Mouse (Mus musculus): ENCODE results near the gene Cggbp1. TPM values are rescaled to one million over a fixed set of nuclear protein-coding genes. Genes with fewer than 3 reads are reported as not detected.

Gene Cggbp1
- polyA plus RNA-seq (2014; fragmentation: Nextera tagmentation; extraction: Ambion mirVana), result 58.3 and 67.7 TPM in 2 replicates

DNA sequence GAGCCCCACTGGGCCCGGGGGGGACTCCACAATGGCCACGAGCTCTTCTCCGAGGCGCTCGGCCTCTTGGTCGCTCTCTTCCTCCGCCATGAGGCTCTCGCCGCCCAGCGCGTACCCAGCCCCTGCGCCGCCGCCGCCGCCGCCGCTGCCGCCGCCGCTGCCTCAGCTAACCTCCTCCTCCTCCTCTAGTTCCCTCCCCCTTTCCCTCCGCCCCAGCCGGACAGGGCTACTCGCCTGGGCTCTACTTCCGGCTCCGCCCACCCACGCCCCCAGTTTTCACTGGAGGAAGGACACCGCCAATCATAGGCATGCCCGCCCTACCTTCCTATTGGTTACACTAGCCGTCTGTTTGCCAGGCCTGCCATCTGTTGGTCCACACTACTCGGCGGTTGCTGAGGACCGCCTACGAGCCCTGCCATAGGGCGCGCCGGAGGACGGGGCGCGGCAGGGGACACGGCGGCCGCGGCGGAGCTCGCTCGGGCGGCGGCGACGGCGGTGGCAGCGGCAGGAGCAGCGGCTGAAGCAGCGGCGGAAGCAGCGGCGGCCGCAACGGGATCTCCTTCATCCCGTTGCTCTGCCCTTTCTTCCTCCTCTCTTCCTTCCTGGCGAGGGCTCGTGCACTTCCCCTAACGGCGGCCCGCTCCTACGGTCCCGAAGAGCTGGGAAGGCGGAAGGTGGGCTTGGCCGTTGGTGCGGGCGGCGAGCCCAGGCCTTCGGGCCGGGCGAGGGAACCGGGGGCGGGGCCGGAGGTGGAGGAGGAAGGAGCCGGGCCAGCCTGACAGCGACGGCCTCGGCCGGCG lies at the start of gene Cggbp1, which contains the start of gene Zfp654:
TSS of gene Cggbp1 (plus strand) at position 434 of the 800 bp plus-strand sequence.
TSS of gene Zfp654 (minus strand) at position 90 of the 800 bp plus-strand sequence.
- Histone ChIP-seq H3K36me3 (ENCODE audit: control insufficient read depth, insufficient read depth, low read length) (peaks cover 12% of the 10 kb centered on the region), H3K9me3 (ENCODE audit: control insufficient read depth, low read length) (no peaks in the 10 kb centered on the region), H3K27ac (ENCODE audit: low read depth, low read length) (peak within 1 kb of the TSS; percentile 96), H3K27me3 (replicated peaks; ENCODE audit: control insufficient read depth, insufficient read depth, low read length) (no peaks in the 10 kb centered on the region), H3K4me3 (ENCODE audit: low read depth, low read length) (peak within 1 kb of the TSS; percentile 95), H3K9ac (ENCODE audit: low read depth, low read length) (peak within 1 kb of the TSS; percentile 92), H3K4me2 (peak within 1 kb of the TSS; percentile 84), H3K4me1 (replicated peaks; ENCODE audit: control insufficient read depth, insufficient read depth, low read length) (peaks cover 7% of the 10 kb centered on the region)
- DNase-seq (ENCODE audit: low spot score), result peak; percentile 100
- ATAC-seq (replicated peaks; ENCODE audit: low FRiP score), result peak; percentile 99
- 1% methylated on average over 74 of the region's 85 CpGs for WGBS

DNA sequence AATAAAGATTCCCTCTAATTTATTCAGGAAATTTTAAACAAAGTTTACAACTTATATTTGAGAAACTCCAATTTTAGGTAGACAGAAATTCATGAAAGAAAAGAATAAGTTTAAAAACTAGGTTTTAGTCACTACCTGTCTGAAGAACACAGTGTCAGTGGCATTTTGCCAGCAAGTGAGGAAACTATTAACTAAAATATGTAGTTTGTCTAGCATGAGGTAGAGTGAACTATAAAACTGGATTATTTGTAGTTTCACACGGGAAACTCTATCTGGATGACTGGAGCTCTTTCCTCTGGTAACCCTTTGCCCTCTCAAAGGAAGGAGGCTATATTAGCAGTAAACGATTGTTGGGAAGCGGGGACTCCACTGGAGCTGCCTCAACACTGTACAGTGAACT lies 48.8 kb upstream of the Cggbp1 start:
- Histone ChIP-seq H3K4me3 (ENCODE audit: low read depth, low read length) (no peak overlapping the region), H3K4me1 (replicated peaks; ENCODE audit: control insufficient read depth, insufficient read depth, low read length) (no peaks in the 10 kb centered on the region), H3K9ac (ENCODE audit: low read depth, low read length) (no peak overlapping the region), H3K27ac (ENCODE audit: low read depth, low read length) (no peak overlapping the region), H3K36me3 (ENCODE audit: control insufficient read depth, insufficient read depth, low read length) (peaks cover 5% of the 10 kb centered on the region; the same call in 1 of the 2 replicates), H3K9me3 (ENCODE audit: control insufficient read depth, low read length) (no peaks in the 10 kb centered on the region), H3K27me3 (replicated peaks; ENCODE audit: control insufficient read depth, insufficient read depth, low read length) (no peaks in the 10 kb centered on the region), H3K4me2 (no peak overlapping the region)
- ATAC-seq (replicated peaks; ENCODE audit: low FRiP score), result no peak
- no peak for DNase-seq (ENCODE audit: low spot score)
- 84% methylated on average over 3 of the region's 3 CpGs for WGBS

DNA sequence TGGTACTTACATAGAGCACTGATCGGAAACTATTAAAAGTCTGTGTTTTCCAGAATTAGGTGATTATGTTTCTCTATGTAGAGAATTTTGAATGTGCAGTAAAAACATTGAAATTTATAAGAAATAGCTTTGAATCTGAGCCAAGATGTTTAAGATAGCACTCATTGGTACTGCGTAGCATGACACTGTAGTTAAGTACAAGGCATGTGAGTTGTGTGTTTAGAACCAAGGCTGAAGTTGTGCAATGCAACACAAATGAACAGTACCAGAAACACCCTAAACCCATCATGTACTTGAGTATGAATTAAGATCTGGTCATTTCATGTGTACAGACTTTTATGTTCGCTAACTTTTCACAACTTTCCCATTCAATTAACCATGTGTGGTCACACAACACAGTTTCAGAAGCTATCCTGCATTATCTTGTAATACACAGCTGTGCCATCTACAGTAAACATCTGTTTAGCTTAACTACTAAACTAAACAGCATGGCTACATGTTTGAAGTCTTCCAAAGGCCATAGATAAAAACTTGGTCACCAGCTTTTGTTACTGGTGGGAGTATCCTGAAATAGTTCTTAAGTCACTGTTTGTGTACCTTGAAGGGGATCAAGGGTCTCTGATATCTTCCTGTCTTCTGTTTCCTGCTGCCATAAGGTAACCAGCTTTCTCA lies 34.6 kb upstream of the Cggbp1 start:
- H3K27ac ChIP-seq (ENCODE audit: low read depth, low read length), result no peak overlapping the region
- H3K36me3 ChIP-seq (ENCODE audit: control insufficient read depth, insufficient read depth, low read length), result peaks cover 6% of the 10 kb centered on the region
- no peaks in the 10 kb centered on the region for H3K27me3 ChIP-seq (replicated peaks; ENCODE audit: control insufficient read depth, insufficient read depth, low read length)
- H3K4me3 ChIP-seq (ENCODE audit: low read depth, low read length), result no peak overlapping the region
- ATAC-seq (replicated peaks; ENCODE audit: low FRiP score) (no peak), DNase-seq (ENCODE audit: low spot score) (no peak)
- no peaks in the 10 kb centered on the region for H3K9me3 ChIP-seq (ENCODE audit: control insufficient read depth, low read length)
- H3K9ac ChIP-seq (ENCODE audit: low read depth, low read length), result no peak overlapping the region
- H3K4me2 ChIP-seq, result no peak overlapping the region
- no peaks in the 10 kb centered on the region; the same call in 1 of the 2 replicates for H3K4me1 ChIP-seq (replicated peaks; ENCODE audit: control insufficient read depth, insufficient read depth, low read length)
- 89% methylated on average over 3 of the region's 3 CpGs for WGBS

GRCm38 (mm10) chr16:64823890-64824289 lies 27.9 kb upstream of the Cggbp1 start:
- DNase-seq (ENCODE audit: low spot score) (no peak), ATAC-seq (replicated peaks; ENCODE audit: low FRiP score) (no peak)
- no peak overlapping the region for H3K4me2 ChIP-seq
- 75% methylated on average over 1 of the region's 1 CpGs for WGBS
- no peak overlapping the region for H3K9ac ChIP-seq (ENCODE audit: low read depth, low read length)
- no peaks in the 10 kb centered on the region; the same call in 1 of the 2 replicates for H3K36me3 ChIP-seq (ENCODE audit: control insufficient read depth, insufficient read depth, low read length)
- no peak overlapping the region for H3K27ac ChIP-seq (ENCODE audit: low read depth, low read length)
- no peaks in the 10 kb centered on the region for H3K9me3 ChIP-seq (ENCODE audit: control insufficient read depth, low read length)
- no peaks in the 10 kb centered on the region for H3K4me1 ChIP-seq (replicated peaks; ENCODE audit: control insufficient read depth, insufficient read depth, low read length)
- no peak overlapping the region for H3K4me3 ChIP-seq (ENCODE audit: low read depth, low read length)
- no peaks in the 10 kb centered on the region for H3K27me3 ChIP-seq (replicated peaks; ENCODE audit: control insufficient read depth, insufficient read depth, low read length)

DNA sequence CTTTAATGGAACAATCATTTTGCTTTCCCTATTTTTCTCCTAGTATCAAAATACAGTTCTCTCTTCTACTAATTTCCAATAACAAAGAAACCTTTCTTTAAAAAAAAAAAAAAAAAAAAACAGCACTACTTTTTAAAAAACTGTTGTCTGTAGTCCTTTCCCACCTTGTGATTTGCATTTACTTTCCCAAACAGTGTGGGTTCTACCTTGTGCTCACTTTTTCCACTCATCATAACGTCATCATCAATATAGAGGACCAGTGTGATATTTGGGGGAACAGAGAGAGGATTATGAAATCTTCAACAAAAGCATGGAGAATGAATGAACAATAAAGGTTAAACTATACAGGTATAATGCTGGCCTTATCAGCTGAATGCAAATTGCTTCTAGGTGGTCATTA lies 27.3 kb upstream of the Cggbp1 start:
- no peaks in the 10 kb centered on the region for H3K27me3 ChIP-seq (replicated peaks; ENCODE audit: control insufficient read depth, insufficient read depth, low read length)
- H3K4me1 ChIP-seq (replicated peaks; ENCODE audit: control insufficient read depth, insufficient read depth, low read length), result no peaks in the 10 kb centered on the region
- no peak overlapping the region for H3K4me2 ChIP-seq
- WGBS, result 98% methylated on average over 1 of the region's 1 CpGs
- H3K9ac ChIP-seq (ENCODE audit: low read depth, low read length), result no peak overlapping the region
- H3K27ac ChIP-seq (ENCODE audit: low read depth, low read length), result no peak overlapping the region
- no peaks in the 10 kb centered on the region; the same call in 1 of the 2 replicates for H3K36me3 ChIP-seq (ENCODE audit: control insufficient read depth, insufficient read depth, low read length)
- ATAC-seq (replicated peaks; ENCODE audit: low FRiP score) (no peak), DNase-seq (ENCODE audit: low spot score) (no peak)
- H3K4me3 ChIP-seq (ENCODE audit: low read depth, low read length), result no peak overlapping the region
- H3K9me3 ChIP-seq (ENCODE audit: control insufficient read depth, low read length), result no peaks in the 10 kb centered on the region

DNA sequence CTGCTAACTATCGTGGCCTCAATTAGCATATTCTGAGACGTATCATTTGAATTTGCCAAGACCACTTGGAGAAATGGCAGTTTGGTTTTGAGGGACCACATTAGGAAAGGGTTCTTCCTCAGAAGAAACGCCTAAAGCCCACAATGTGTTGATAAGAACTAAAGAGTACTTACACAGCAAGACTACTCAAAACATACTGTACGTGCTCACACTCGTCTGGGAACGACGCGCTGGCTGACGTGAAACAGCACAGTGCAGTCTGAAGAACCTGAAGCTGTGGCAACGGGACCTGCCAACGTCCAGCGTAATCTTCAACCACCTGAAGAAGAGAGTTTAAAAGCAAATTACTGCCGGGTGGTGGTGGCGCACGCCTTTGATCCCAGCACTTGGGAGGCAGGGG lies 21.5 kb upstream of the Cggbp1 start:
- no peaks in the 10 kb centered on the region for H3K27me3 ChIP-seq (replicated peaks; ENCODE audit: control insufficient read depth, insufficient read depth, low read length)
- H3K9me3 ChIP-seq (ENCODE audit: control insufficient read depth, low read length), result no peaks in the 10 kb centered on the region
- H3K9ac ChIP-seq (ENCODE audit: low read depth, low read length), result no peak overlapping the region
- no peaks in the 10 kb centered on the region for H3K4me1 ChIP-seq (replicated peaks; ENCODE audit: control insufficient read depth, insufficient read depth, low read length)
- no peak for ATAC-seq (replicated peaks; ENCODE audit: low FRiP score)
- DNase-seq (ENCODE audit: low spot score), result no peak
- no peak overlapping the region for H3K27ac ChIP-seq (ENCODE audit: low read depth, low read length)
- WGBS, result 79% methylated on average over 15 of the region's 15 CpGs
- H3K4me3 ChIP-seq (ENCODE audit: low read depth, low read length), result no peak overlapping the region
- no peaks in the 10 kb centered on the region; the same call in 1 of the 2 replicates for H3K36me3 ChIP-seq (ENCODE audit: control insufficient read depth, insufficient read depth, low read length)
- no peak overlapping the region for H3K4me2 ChIP-seq

- Histone ChIP-seq H3K36me3 (ENCODE audit: control insufficient read depth, insufficient read depth, low read length) (no peaks in the 10 kb centered on the region), H3K4me1 (replicated peaks; ENCODE audit: control insufficient read depth, insufficient read depth, low read length) (peaks cover 6% of the 10 kb centered on the region), H3K27me3 (replicated peaks; ENCODE audit: control insufficient read depth, insufficient read depth, low read length) (no peaks in the 10 kb centered on the region), H3K27ac (ENCODE audit: low read depth, low read length) (no peak overlapping the region), H3K4me2 (no peak overlapping the region), H3K9me3 (ENCODE audit: control insufficient read depth, low read length) (no peaks in the 10 kb centered on the region), H3K9ac (ENCODE audit: low read depth, low read length) (no peak overlapping the region), H3K4me3 (ENCODE audit: low read depth, low read length) (no peak overlapping the region)
- ATAC-seq (replicated peaks; ENCODE audit: low FRiP score), result no peak
- 47% methylated on average over 1 of the region's 1 CpGs for WGBS
- DNase-seq (ENCODE audit: low spot score), result no peak
These were observed 15.7 kb upstream of the Cggbp1 start for GRCm38 (mm10) chr16:64835996-64836545.

DNA sequence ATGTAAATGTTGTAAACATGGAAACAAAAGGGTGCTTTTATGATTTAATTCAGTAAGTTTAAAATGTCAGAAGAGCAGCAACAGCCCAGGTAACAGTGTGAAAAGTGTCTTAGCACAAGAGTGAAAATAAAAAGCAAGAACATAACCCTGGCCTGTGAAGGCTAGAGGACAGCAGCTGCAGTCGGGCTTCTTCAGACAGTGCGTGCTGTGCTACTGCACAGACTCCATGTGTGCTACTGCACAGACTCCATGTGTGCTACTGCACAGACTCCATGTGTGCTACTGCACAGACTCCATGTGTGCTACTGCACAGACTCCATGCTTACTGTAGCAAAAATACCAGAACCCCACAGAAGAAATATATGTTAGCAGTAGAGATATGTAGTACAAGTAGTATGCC lies 15.1 kb upstream of the Cggbp1 start:
- ATAC-seq (replicated peaks; ENCODE audit: low FRiP score) (no peak), DNase-seq (ENCODE audit: low spot score) (no peak)
- Histone ChIP-seq H3K27me3 (replicated peaks; ENCODE audit: control insufficient read depth, insufficient read depth, low read length) (no peaks in the 10 kb centered on the region), H3K4me1 (replicated peaks; ENCODE audit: control insufficient read depth, insufficient read depth, low read length) (peaks cover 7% of the 10 kb centered on the region), H3K4me3 (ENCODE audit: low read depth, low read length) (no peak overlapping the region), H3K36me3 (ENCODE audit: control insufficient read depth, insufficient read depth, low read length) (no peaks in the 10 kb centered on the region), H3K9me3 (ENCODE audit: control insufficient read depth, low read length) (no peaks in the 10 kb centered on the region), H3K27ac (ENCODE audit: low read depth, low read length) (no peak overlapping the region), H3K4me2 (no peak overlapping the region), H3K9ac (ENCODE audit: low read depth, low read length) (no peak overlapping the region)
- WGBS, result 77% methylated on average over 2 of the region's 2 CpGs
